Mouse (Mus musculus) heart, postnatal 0 days (tissue): Measurements from ENCODE around the gene Gbp8. TPM values are rescaled to one million over a fixed set of nuclear protein-coding genes. Genes with fewer than 3 reads are reported as not detected.
"Not testable (repeated sequence)": the region's sequence is repeated elsewhere in the genome, so short reads cannot be mapped to it uniquely, and the experiment has no call there.

ENCODE experiments used
- ATAC-seq: fragments of 200-750 bp; cut with Nextera tagmentation; 2 replicates; pipeline ENCODE4 v1.8.0; 2017; ENCODE audit warnings: low read depth, moderate number of reproducible peaks, moderate library complexity; ENCODE audit not compliant: insufficient read depth
- DNase-seq: peaks from one replicate; pipeline ENCODE4 v3.0.0-alpha.2; 2016; ENCODE audit warnings: low spot score
- H3K27ac ChIP-seq: fragments of 300-500 bp; sonication (generic); 2 replicates; pipeline ENCODE4 v1.5.1; 2014; ENCODE audit warnings: low read depth, mild to moderate bottlenecking
- H3K27me3 ChIP-seq: fragments of 300-500 bp; sonication (generic); 2 replicates; pipeline ENCODE4 v1.6.1; 2014; ENCODE audit warnings: low read length, mixed read lengths; ENCODE audit not compliant: control insufficient read depth, insufficient read depth
- H3K36me3 ChIP-seq: fragments of 300-500 bp; sonication (generic); replicated peaks from 2 replicates; pipeline ENCODE4 v1.6.1; 2014; ENCODE audit warnings: low read length, mixed read lengths; ENCODE audit not compliant: control insufficient read depth, insufficient read depth
- H3K4me1 ChIP-seq: fragments of 300-500 bp; sonication (generic); 2 replicates; pipeline ENCODE4 v1.6.1; 2014; ENCODE audit warnings: antibody characterized with exemption; ENCODE audit not compliant: control insufficient read depth, insufficient read depth
- H3K4me2 ChIP-seq: fragments of 300-500 bp; sonication (generic); 2 replicates; pipeline ENCODE4 v1.6.1; 2014; ENCODE audit warnings: low read depth, mild to moderate bottlenecking, low read length, moderate library complexity
- H3K4me3 ChIP-seq: fragments of 300-500 bp; sonication (generic); 2 replicates; pipeline ENCODE4 v1.5.1; 2014; ENCODE audit warnings: low read depth, low read length
- H3K9ac ChIP-seq: fragments of 300-500 bp; sonication (generic); replicated peaks from 2 replicates; pipeline ENCODE4 v1.6.1; 2014; ENCODE audit warnings: low read depth, low read length, mixed read lengths
- H3K9me3 ChIP-seq: fragments of 300-500 bp; sonication (generic); replicated peaks from 2 replicates; pipeline ENCODE4 v1.6.1; 2016; ENCODE audit warnings: low read length; ENCODE audit not compliant: control insufficient read depth
- CTCF ChIP-seq: IDR thresholded peaks from 2 replicates; pipeline ENCODE4 v1.5.1; 2016; ENCODE audit warnings: antibody characterized with exemption, control low read depth, low read depth
- EP300 ChIP-seq: IDR thresholded peaks from 2 replicates; pipeline ENCODE4 v1.6.1; 2016; ENCODE audit warnings: antibody characterized with exemption, low read depth
- WGBS: fragments of 180-500 bp; shearing (Covaris S2); extraction: QIAGEN DNeasy Blood & Tissue Kit; methylation state at CpG from one replicate; pipeline ENCODE4 v1.1.7; 2014; 5-methylcytosine and 5-hydroxymethylcytosine counted together
- polyA plus RNA-seq: library from polyadenylated mRNA; unstranded; fragments of >200 nt; fragmentation: Nextera tagmentation; extraction: Ambion mirVana; gene quantifications from 2 replicates; pipeline ENCODE4 v1.2.1, GENCODE M21; 2015
- total RNA-seq: library from RNA; depleted of rRNA; stranded (reverse); fragments of >200 nt; gene quantifications from 2 replicates; pipeline ENCODE4 v1.2.3, GENCODE M21; 2014; ENCODE audit warnings: low replicate concordance; rRNA removed

The Gbp8 gene
- total RNA-seq: 0.85 TPM in 1 of 2 replicates, not detected in the other
- 0.44 and 0.45 TPM in 2 replicates for polyA plus RNA-seq

- 17% methylated on average over 2 of the region's 2 CpGs for WGBS
- H3K4me1 ChIP-seq, H3K36me3 ChIP-seq, H3K9me3 ChIP-seq, H3K9ac ChIP-seq, H3K27me3 ChIP-seq: not testable (repeated sequence)
- peak within 1 kb of the TSS; percentile 37; the same call in 1 of the 2 replicates for H3K4me2 ChIP-seq
- H3K27ac ChIP-seq: peak within 1 kb of the TSS; percentile 59
- peak within 1 kb of the TSS; percentile 31 for H3K4me3 ChIP-seq
- peak; percentile 17; the same call in 1 of the 2 replicates for ATAC-seq
- peak; percentile 39 for DNase-seq
Measured at GRCm38 (mm10) chr5:105139409-105140088, at the start of gene Gbp8, which contains the start of the genes Gbp9 and Gbp4. Gene Gbp8 (minus strand): TSS chr5:105139540. Gene Gbp9 (minus strand): TSS chr5:105139539. Gene Gbp4 (minus strand): TSS chr5:105139586.

GRCm38 (mm10) chr5:105181446-105181845, 42.1 kb upstream of the Gbp8 start:
- ATAC-seq (no peak), DNase-seq (no peak)
- H3K9me3 ChIP-seq: no peaks in the 10 kb centered on the region
- no peaks in the 10 kb centered on the region for H3K27me3 ChIP-seq
- H3K4me2 ChIP-seq: no peak overlapping the region
- no peak overlapping the region for H3K9ac ChIP-seq
- no peaks in the 10 kb centered on the region for H3K4me1 ChIP-seq
- no peaks in the 10 kb centered on the region for H3K36me3 ChIP-seq
- H3K4me3 ChIP-seq: no peak overlapping the region
- no peak overlapping the region for H3K27ac ChIP-seq
- no peak for TF ChIP-seq EP300
- TF ChIP-seq CTCF: no peak

- no peak overlapping the region for H3K4me3 ChIP-seq
- H3K4me2 ChIP-seq: no peak overlapping the region
Measured at GRCm38 (mm10) chr5:105156582-105156981, 17.2 kb upstream of the Gbp8 start.

GRCm38 (mm10) chr5:105154049-105154448, 14.7 kb upstream of the Gbp8 start:
- Histone ChIP-seq H3K36me3 (no peaks in the 10 kb centered on the region), H3K4me1 (no peaks in the 10 kb centered on the region), H3K27ac (no peak overlapping the region), H3K9me3 (no peaks in the 10 kb centered on the region), H3K9ac (no peak overlapping the region), H3K4me2 (no peak overlapping the region), H3K27me3 (no peaks in the 10 kb centered on the region), H3K4me3 (no peak overlapping the region)
- ATAC-seq: no peak
- TF ChIP-seq EP300: no peak
- no peak for TF ChIP-seq CTCF
- DNase-seq: no peak

More at GRCm38 (mm10) chr5:105156582-105156981, 17.2 kb upstream of the Gbp8 start:
- DNase-seq: no peak
- WGBS: 75% methylated on average over 5 of the region's 5 CpGs
- H3K4me1 ChIP-seq: no peaks in the 10 kb centered on the region
- H3K36me3 ChIP-seq: no peaks in the 10 kb centered on the region
- no peak overlapping the region for H3K9ac ChIP-seq
- H3K27ac ChIP-seq: no peak overlapping the region
- ATAC-seq: no peak
- TF ChIP-seq EP300 (no peak), CTCF (no peak)
- no peaks in the 10 kb centered on the region for H3K9me3 ChIP-seq
- no peaks in the 10 kb centered on the region for H3K27me3 ChIP-seq

GRCm38 (mm10) chr5:105148062-105148461, 8.7 kb upstream of the Gbp8 start:
- H3K36me3 ChIP-seq, H3K9ac ChIP-seq: not testable (repeated sequence)
- 50% methylated on average over 2 of the region's 2 CpGs for WGBS

GRCm38 (mm10) chr5:105146447-105146846, 7.1 kb upstream of the Gbp8 start:
- H3K4me2 ChIP-seq: no peak overlapping the region
- H3K27me3 ChIP-seq: no peaks in the 10 kb centered on the region
- H3K4me3 ChIP-seq: no peak overlapping the region
- peak overlapping the region; percentile 81 for H3K27ac ChIP-seq
- H3K4me1 ChIP-seq: no peaks in the 10 kb centered on the region
- H3K36me3 ChIP-seq: no peaks in the 10 kb centered on the region
- TF ChIP-seq EP300 (peak; percentile 51; the same call in 1 of the 2 replicates), CTCF (no peak)
- ATAC-seq (peak; percentile 85), DNase-seq (peak; percentile 51)
- H3K9ac ChIP-seq: no peak overlapping the region
- H3K9me3 ChIP-seq: no peaks in the 10 kb centered on the region

More at GRCm38 (mm10) chr5:105148062-105148461, 8.7 kb upstream of the Gbp8 start:
- not testable (repeated sequence) for ATAC-seq, H3K4me1 ChIP-seq, H3K4me3 ChIP-seq, H3K27me3 ChIP-seq, H3K4me2 ChIP-seq, H3K27ac ChIP-seq, H3K9me3 ChIP-seq, DNase-seq

GRCm38 (mm10) chr5:105145731-105146130, 6.4 kb upstream of the Gbp8 start:
- 35% methylated on average over 3 of the region's 3 CpGs for WGBS
- H3K4me3 ChIP-seq, H3K4me2 ChIP-seq, H3K36me3 ChIP-seq, H3K27me3 ChIP-seq, H3K9ac ChIP-seq, DNase-seq, H3K9me3 ChIP-seq, H3K4me1 ChIP-seq: not testable (repeated sequence)
- peak overlapping the region; percentile 81 for H3K27ac ChIP-seq
- peak; percentile 25; the same call in 1 of the 2 replicates for ATAC-seq

GRCm38 (mm10) chr5:105140089-105140810, 910 bp upstream of the Gbp8 start:
- peak overlapping the region; percentile 43; the same call in 1 of the 2 replicates for H3K27ac ChIP-seq

More at GRCm38 (mm10) chr5:105140089-105140810, 910 bp upstream of the Gbp8 start:
- H3K36me3 ChIP-seq, DNase-seq, ATAC-seq, H3K27me3 ChIP-seq, H3K4me2 ChIP-seq, H3K9me3 ChIP-seq, H3K4me3 ChIP-seq, H3K4me1 ChIP-seq, H3K9ac ChIP-seq: not testable (repeated sequence)
- WGBS: 69% methylated on average over 2 of the region's 2 CpGs
